Mouse (Mus musculus) lung, postnatal 0 days (tissue): ENCODE results near the gene Ifne. TPM values are rescaled to one million over a fixed set of nuclear protein-coding genes. Genes with fewer than 3 reads are reported as not detected.

Experiments used
- ATAC-seq: fragments of 200-750 bp; cut with Nextera tagmentation; 2 replicates; pipeline ENCODE4 v1.8.0; 2017; ENCODE audit warnings: moderate library complexity
- DNase-seq: peaks from one replicate; pipeline ENCODE4 v3.0.0-alpha.2; 2016; ENCODE audit warnings: low spot score
- H3K27ac ChIP-seq: fragments of 300-500 bp; sonication (generic); 2 replicates; pipeline ENCODE4 v1.5.1; 2014; ENCODE audit warnings: antibody characterized with exemption, mild to moderate bottlenecking, low read length, mixed read lengths
- H3K27me3 ChIP-seq: fragments of 300-500 bp; sonication (generic); replicated peaks from 2 replicates; pipeline ENCODE4 v1.6.1; 2014; ENCODE audit warnings: low read length, mixed read lengths; ENCODE audit not compliant: insufficient read depth
- H3K36me3 ChIP-seq: fragments of 300-500 bp; sonication (generic); 2 replicates; pipeline ENCODE4 v1.6.1; 2014; ENCODE audit warnings: low read length, mixed read lengths; ENCODE audit not compliant: insufficient read depth
- H3K4me1 ChIP-seq: fragments of 300-500 bp; sonication (generic); 2 replicates; pipeline ENCODE4 v1.6.1; 2014; ENCODE audit warnings: antibody characterized with exemption, low read depth, low read length, mixed read lengths; ENCODE audit not compliant: insufficient read depth
- H3K4me2 ChIP-seq: fragments of 300-500 bp; sonication (generic); replicated peaks from 2 replicates; pipeline ENCODE4 v1.6.1; 2014; ENCODE audit warnings: low read depth, mild to moderate bottlenecking, low read length, moderate library complexity, mixed read lengths
- H3K4me3 ChIP-seq: fragments of 300-500 bp; sonication (generic); 2 replicates; pipeline ENCODE4 v1.5.1; 2014; ENCODE audit warnings: low read depth, low read length
- H3K9ac ChIP-seq: fragments of 300-500 bp; sonication (generic); replicated peaks from 2 replicates; pipeline ENCODE4 v1.6.1; 2014; ENCODE audit warnings: low read depth, mild to moderate bottlenecking
- H3K9me3 ChIP-seq: fragments of 300-500 bp; sonication (generic); 2 replicates; pipeline ENCODE4 v1.6.1; 2016; ENCODE audit warnings: low read length, mixed read lengths
- CTCF ChIP-seq: IDR thresholded peaks from 2 replicates; pipeline ENCODE4 v1.5.1; 2016; ENCODE audit warnings: antibody characterized with exemption, mild to moderate bottlenecking
- EP300 ChIP-seq: IDR thresholded peaks from 2 replicates; pipeline ENCODE4 v1.6.1; 2016; ENCODE audit warnings: antibody characterized with exemption, mild to moderate bottlenecking, control low read depth
- WGBS: fragments of 180-500 bp; shearing (Covaris S2); extraction: QIAGEN DNeasy Blood & Tissue Kit; methylation state at CpG from one replicate; pipeline ENCODE4 v1.1.7; 2014; 5-methylcytosine and 5-hydroxymethylcytosine counted together
- polyA plus RNA-seq: library from polyadenylated mRNA; unstranded; fragments of >200 nt; fragmentation: Nextera tagmentation; extraction: Ambion mirVana; gene quantifications from 2 replicates; pipeline ENCODE4 v1.2.1, GENCODE M21; 2015

Gene Ifne
- polyA plus RNA-seq, 1 experiment from 2014 or later, result not detected

GRCm38 (mm10) chr4:88921280-88921679, 41.3 kb upstream of the Ifne start:
- no peaks in the 10 kb centered on the region for H3K36me3 ChIP-seq
- TF ChIP-seq EP300 (no peak), CTCF (no peak)
- no peak overlapping the region for H3K4me3 ChIP-seq
- WGBS, result 87% methylated on average over 5 of the region's 5 CpGs
- H3K4me2 ChIP-seq, result no peak overlapping the region
- H3K4me1 ChIP-seq, result no peaks in the 10 kb centered on the region
- DNase-seq, result no peak
- ATAC-seq, result no peak
- H3K27me3 ChIP-seq, result no peaks in the 10 kb centered on the region
- H3K27ac ChIP-seq, result no peak overlapping the region
- H3K9ac ChIP-seq, result no peak overlapping the region
- no peaks in the 10 kb centered on the region for H3K9me3 ChIP-seq

GRCm38 (mm10) chr4:88917770-88918460, 37.9 kb upstream of the Ifne start:
- ATAC-seq, result no peak

GRCm38 (mm10) chr4:88916306-88916705, 36.3 kb upstream of the Ifne start:
- DNase-seq (no peak), ATAC-seq (no peak)
- Histone ChIP-seq H3K4me1 (no peaks in the 10 kb centered on the region), H3K9ac (no peak overlapping the region), H3K27me3 (no peaks in the 10 kb centered on the region), H3K4me2 (no peak overlapping the region), H3K36me3 (no peaks in the 10 kb centered on the region), H3K27ac (no peak overlapping the region), H3K9me3 (no peaks in the 10 kb centered on the region), H3K4me3 (no peak overlapping the region)
- TF ChIP-seq CTCF, result no peak
- no peak for TF ChIP-seq EP300
- WGBS, result 69% methylated on average over 4 of the region's 4 CpGs

More at GRCm38 (mm10) chr4:88917770-88918460, 37.9 kb upstream of the Ifne start:
- TF ChIP-seq EP300 (no peak), CTCF (no peak)
- Histone ChIP-seq H3K9ac (no peak overlapping the region), H3K27me3 (no peaks in the 10 kb centered on the region), H3K36me3 (no peaks in the 10 kb centered on the region), H3K9me3 (no peaks in the 10 kb centered on the region), H3K27ac (no peak overlapping the region), H3K4me3 (no peak overlapping the region), H3K4me1 (no peaks in the 10 kb centered on the region), H3K4me2 (no peak overlapping the region)
- DNase-seq, result no peak
- WGBS, result 71% methylated on average over 5 of the region's 5 CpGs

GRCm38 (mm10) chr4:88913984-88914383, 34.0 kb upstream of the Ifne start:
- H3K4me3 ChIP-seq, result no peak overlapping the region
- H3K4me1 ChIP-seq, result no peaks in the 10 kb centered on the region
- no peaks in the 10 kb centered on the region for H3K36me3 ChIP-seq
- DNase-seq (no peak), ATAC-seq (no peak)
- no peak overlapping the region for H3K27ac ChIP-seq
- H3K4me2 ChIP-seq, result no peak overlapping the region
- no peaks in the 10 kb centered on the region for H3K27me3 ChIP-seq
- no peaks in the 10 kb centered on the region for H3K9me3 ChIP-seq
- WGBS, result 83% methylated on average over 1 of the region's 1 CpGs
- H3K9ac ChIP-seq, result no peak overlapping the region
- TF ChIP-seq EP300 (no peak), CTCF (no peak)

GRCm38 (mm10) chr4:88912882-88913281, 32.9 kb upstream of the Ifne start:
- TF ChIP-seq EP300, result no peak
- no peak for TF ChIP-seq CTCF
- WGBS, result 74% methylated on average over 2 of the region's 2 CpGs
- Histone ChIP-seq H3K4me3 (no peak overlapping the region), H3K36me3 (no peaks in the 10 kb centered on the region), H3K27me3 (no peaks in the 10 kb centered on the region), H3K4me1 (no peaks in the 10 kb centered on the region), H3K9ac (no peak overlapping the region), H3K4me2 (no peak overlapping the region), H3K9me3 (no peaks in the 10 kb centered on the region), H3K27ac (no peak overlapping the region)
- ATAC-seq, result no peak
- no peak for DNase-seq

GRCm38 (mm10) chr4:88912187-88912586, 32.2 kb upstream of the Ifne start:
- no peak overlapping the region for H3K4me2 ChIP-seq

More at GRCm38 (mm10) chr4:88912187-88912586, 32.2 kb upstream of the Ifne start:
- Histone ChIP-seq H3K4me3 (no peak overlapping the region), H3K27me3 (no peaks in the 10 kb centered on the region), H3K27ac (no peak overlapping the region), H3K9me3 (no peaks in the 10 kb centered on the region), H3K9ac (no peak overlapping the region), H3K36me3 (no peaks in the 10 kb centered on the region), H3K4me1 (no peaks in the 10 kb centered on the region)
- no peak for ATAC-seq
- TF ChIP-seq EP300, result no peak
- no peak for TF ChIP-seq CTCF
- 59% methylated on average over 9 of the region's 9 CpGs for WGBS
- no peak for DNase-seq
